Mouse (Mus musculus) gastrocnemius, adult 18-20 months (tissue): ENCODE measurements around the gene Gm9117. TPM values are rescaled to one million over a fixed set of nuclear protein-coding genes. Genes with fewer than 3 reads are reported as not detected.
"Not testable (repeated sequence)": the region's sequence is repeated elsewhere in the genome, so short reads cannot be mapped to it uniquely, and the experiment has no call there.

ENCODE experiments used
- DNase-seq: peaks from one replicate; pipeline ENCODE4 v3.0.0; 2021; ENCODE audit warnings: low spot score
- long read RNA-seq, 2 experiments: library from polyadenylated mRNA; stranded (forward); transcript quantifications; one replicate each; pipeline ENCODE4 v2.0.0; 2021
- total RNA-seq, 2 experiments: library from RNA; stranded (reverse); gene quantifications; 2 replicates each; pipeline ENCODE4 v1.2.3; 2021

Gene Gm9117
- total RNA-seq: not detected
- long read RNA-seq, experiment 1: 0 reads
- long read RNA-seq, experiment 2: 0 reads

GRCm38 (mm10) chr3:93943443-93943842, at the start of gene Gm9117:
Gene Gm9117 (minus strand): TSS chr3:93943543.
- DNase-seq: not testable (repeated sequence)

GRCm38 (mm10) chr3:93968938-93969337, 25.6 kb upstream of the Gm9117 start:
- not testable (repeated sequence) for DNase-seq

- DNase-seq: not testable (repeated sequence)
Measured at GRCm38 (mm10) chr3:93961214-93961613, 17.9 kb upstream of the Gm9117 start, which contains the start of gene Tdpoz5. Gene Tdpoz5 (minus strand): TSS chr3:93961314.

GRCm38 (mm10) chr3:93938386-93938785, 5.0 kb downstream of the Gm9117 start:
- not testable (repeated sequence) for DNase-seq

Other genes with a start within 250 kb of the Gm9117 start
- not detected for gene Gm5773, start 170.5 kb downstream of the Gm9117 start, total RNA-seq
- gene Tdpoz4, start 147.1 kb downstream of the Gm9117 start, total RNA-seq: not detected
- gene Tdpoz3, start 117.5 kb downstream of the Gm9117 start, total RNA-seq: not detected
- not detected for gene Tdpoz5, start 17.8 kb upstream of the Gm9117 start, total RNA-seq
- not detected for gene Gm9125, start 111.3 kb upstream of the Gm9117 start, total RNA-seq
- gene Gm10697, start 129.1 kb upstream of the Gm9117 start, total RNA-seq: not detected
- not detected for gene Gm10696, start 234.7 kb upstream of the Gm9117 start, total RNA-seq